Mouse (Mus musculus) midbrain, embryonic 13.5 days (tissue): ENCODE data around the gene Bag5. TPM values are rescaled to one million over a fixed set of nuclear protein-coding genes. Genes with fewer than 3 reads are reported as not detected.
"Not testable (repeated sequence)": the region's sequence is repeated elsewhere in the genome, so short reads cannot be mapped to it uniquely, and the experiment has no call there.

Experiments used
- ATAC-seq: fragments of 200-750 bp; cut with Nextera tagmentation; 2 replicates; pipeline ENCODE4 v1.8.0; 2017; ENCODE audit warnings: mild to moderate bottlenecking, moderate TSS enrichment, moderate library complexity
- H3K27ac ChIP-seq: fragments of 300-500 bp; sonication (generic); 2 replicates; pipeline ENCODE4 v1.5.1; 2015; ENCODE audit warnings: inconsistent platforms, mild to moderate bottlenecking, moderate library complexity
- H3K27me3 ChIP-seq: fragments of 300-500 bp; sonication (generic); 2 replicates; pipeline ENCODE4 v1.6.1; 2015; ENCODE audit warnings: mild to moderate bottlenecking, inconsistent platforms
- H3K36me3 ChIP-seq: fragments of 300-500 bp; sonication (generic); 2 replicates; pipeline ENCODE4 v1.6.1; 2015; ENCODE audit warnings: mild to moderate bottlenecking, inconsistent platforms
- H3K4me1 ChIP-seq: fragments of 300-500 bp; sonication (generic); replicated peaks from 2 replicates; pipeline ENCODE4 v1.6.1; 2015; ENCODE audit warnings: inconsistent platforms
- H3K4me2 ChIP-seq: fragments of 300-500 bp; sonication (generic); replicated peaks from 2 replicates; pipeline ENCODE4 v1.6.1; 2015; ENCODE audit warnings: moderate library complexity, mild to moderate bottlenecking, inconsistent platforms
- H3K4me3 ChIP-seq: fragments of 300-500 bp; sonication (generic); replicated peaks from 2 replicates; pipeline ENCODE4 v1.5.1; 2015; ENCODE audit warnings: mild to moderate bottlenecking, inconsistent platforms
- H3K9ac ChIP-seq: fragments of 300-500 bp; sonication (generic); replicated peaks from 2 replicates; pipeline ENCODE4 v1.6.1; 2015; ENCODE audit warnings: mild to moderate bottlenecking, inconsistent platforms
- H3K9me3 ChIP-seq: fragments of 300-500 bp; sonication (generic); 2 replicates; pipeline ENCODE4 v1.6.1; 2016; ENCODE audit warnings: mild to moderate bottlenecking, inconsistent platforms
- WGBS: fragments of 180-500 bp; shearing (Covaris S2); methylation state at CpG from one replicate; pipeline ENCODE4 v1.1.7; 2015; 5-methylcytosine and 5-hydroxymethylcytosine counted together
- polyA plus RNA-seq: library from polyadenylated mRNA; unstranded; fragments of >200 nt; fragmentation: Nextera tagmentation; extraction: Ambion mirVana; gene quantifications from 2 replicates; pipeline ENCODE4 v1.2.1, GENCODE M21; 2015

Bag5 gene
- polyA plus RNA-seq, 1 experiment from 2014 or later: 63.9 TPM

DNA sequence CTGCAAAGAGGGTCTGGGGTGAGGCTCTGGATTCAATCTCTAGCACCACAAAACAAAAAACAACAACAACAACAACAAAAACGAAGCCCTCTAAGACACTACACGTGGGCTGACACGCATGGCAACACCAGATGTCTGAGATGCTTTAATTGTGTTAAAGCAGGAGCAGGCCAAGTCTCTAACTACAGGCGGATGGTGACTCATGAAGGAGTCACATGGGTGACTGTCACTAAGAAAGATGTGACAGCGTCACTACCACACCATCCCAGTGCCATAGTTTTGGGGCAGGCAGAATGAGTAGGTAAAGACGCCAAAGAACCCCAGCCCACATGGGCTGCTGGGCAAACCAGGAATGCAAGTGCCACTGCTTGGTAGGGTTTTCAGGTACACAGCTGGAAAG, 39.4 kb upstream of the Bag5 start:
- no peaks in the 10 kb centered on the region for H3K27me3 ChIP-seq
- WGBS: 94% methylated on average over 6 of the region's 6 CpGs
- no peak overlapping the region for H3K9ac ChIP-seq
- no peaks in the 10 kb centered on the region for H3K36me3 ChIP-seq
- no peaks in the 10 kb centered on the region for H3K9me3 ChIP-seq
- ATAC-seq: no peak
- no peak overlapping the region for H3K4me3 ChIP-seq
- peaks cover under 1% of the 10 kb centered on the region; the same call in 1 of the 2 replicates for H3K4me1 ChIP-seq
- H3K27ac ChIP-seq: no peak overlapping the region
- H3K4me2 ChIP-seq: no peak overlapping the region

DNA sequence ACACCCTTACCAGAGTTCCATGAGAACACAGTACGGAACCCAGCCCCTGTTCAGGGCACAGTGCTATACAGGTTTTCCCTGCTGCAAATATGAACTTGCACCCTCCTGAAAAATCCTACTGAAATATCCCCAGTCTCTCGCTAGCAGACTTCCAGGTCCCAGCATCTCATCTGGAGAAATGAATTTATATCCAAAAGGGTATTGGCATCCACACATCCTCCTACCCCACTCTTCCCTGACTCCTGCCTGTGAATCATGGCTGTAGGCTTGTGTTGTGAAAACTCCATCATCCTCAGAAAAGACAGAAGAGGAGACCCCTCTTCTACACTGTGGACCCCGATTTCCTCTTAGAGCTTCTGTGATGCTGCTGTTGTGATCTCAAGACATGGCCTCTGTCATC, 37.7 kb upstream of the Bag5 start:
- Histone ChIP-seq H3K9me3 (no peaks in the 10 kb centered on the region), H3K4me1 (peaks cover 8% of the 10 kb centered on the region; the same call in 1 of the 2 replicates)
- 97% methylated on average over 3 of the region's 3 CpGs for WGBS

DNA sequence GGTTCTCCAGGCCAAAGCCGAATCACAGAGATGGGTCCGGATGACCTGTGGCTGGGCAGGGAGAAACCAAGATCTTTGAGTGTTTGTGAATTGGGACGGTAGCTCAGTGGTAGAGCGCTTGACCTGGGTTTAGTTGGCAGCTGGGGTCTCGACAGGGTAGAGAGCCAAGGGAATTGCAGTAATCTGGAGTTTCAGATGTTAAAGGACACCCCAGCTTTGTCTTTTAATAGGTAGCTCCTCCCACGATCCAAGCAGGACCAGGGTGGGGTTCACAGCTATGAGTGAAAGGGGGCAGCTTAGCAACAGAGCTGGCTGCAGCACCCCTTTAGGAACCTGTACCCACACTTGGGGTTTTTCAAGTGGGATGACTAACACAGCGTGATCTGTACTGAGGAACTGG, 34.4 kb upstream of the Bag5 start:
- Histone ChIP-seq H3K27me3 (no peaks in the 10 kb centered on the region), H3K36me3 (no peaks in the 10 kb centered on the region), H3K27ac (no peak overlapping the region), H3K9ac (no peak overlapping the region), H3K4me2 (no peak overlapping the region), H3K4me3 (no peak overlapping the region), H3K4me1 (peaks cover 13% of the 10 kb centered on the region), H3K9me3 (no peaks in the 10 kb centered on the region)
- no peak for ATAC-seq
- 83% methylated on average over 7 of the region's 7 CpGs for whole genome bisulfite sequencing

More for the DNA sequence above, 37.7 kb upstream of the Bag5 start:
- H3K27me3 ChIP-seq: no peaks in the 10 kb centered on the region
- no peak overlapping the region for H3K4me3 ChIP-seq
- no peak overlapping the region for H3K9ac ChIP-seq
- H3K27ac ChIP-seq: no peak overlapping the region
- H3K4me2 ChIP-seq: no peak overlapping the region
- no peaks in the 10 kb centered on the region for H3K36me3 ChIP-seq
- ATAC-seq: no peak

DNA sequence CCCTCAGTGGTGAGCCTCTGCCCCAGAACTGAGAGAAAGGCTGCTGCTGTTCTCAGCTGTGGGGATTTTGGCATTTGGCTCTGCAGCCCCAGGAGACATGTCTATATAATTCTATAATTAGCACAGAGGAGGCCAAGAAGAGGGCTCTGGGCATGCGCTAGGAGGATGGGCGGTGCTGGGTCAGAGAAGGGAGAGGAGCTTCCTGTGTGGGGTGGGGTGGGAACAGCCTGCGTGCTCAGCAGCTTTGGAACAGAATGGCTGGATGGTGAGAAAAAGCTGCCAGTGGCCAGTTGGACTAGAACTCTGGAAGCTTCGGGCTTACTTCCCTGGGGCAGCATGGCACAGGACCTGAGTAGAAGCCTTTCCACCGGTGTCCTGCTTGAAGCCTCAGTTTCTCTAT, 33.0 kb upstream of the Bag5 start:
- peaks cover 13% of the 10 kb centered on the region for H3K4me1 ChIP-seq
- no peaks in the 10 kb centered on the region for H3K9me3 ChIP-seq
- H3K4me3 ChIP-seq: no peak overlapping the region
- no peaks in the 10 kb centered on the region for H3K36me3 ChIP-seq
- WGBS: 78% methylated on average over 5 of the region's 5 CpGs
- peak overlapping the region; percentile 40; the same call in 1 of the 2 replicates for H3K9ac ChIP-seq
- H3K27me3 ChIP-seq: no peaks in the 10 kb centered on the region
- H3K27ac ChIP-seq: peak overlapping the region; percentile 36; the same call in 1 of the 2 replicates
- 0 out of 2 replicates have a peak, but pooled peaks have one; percentile 53 for ATAC-seq
- no peak overlapping the region for H3K4me2 ChIP-seq

DNA sequence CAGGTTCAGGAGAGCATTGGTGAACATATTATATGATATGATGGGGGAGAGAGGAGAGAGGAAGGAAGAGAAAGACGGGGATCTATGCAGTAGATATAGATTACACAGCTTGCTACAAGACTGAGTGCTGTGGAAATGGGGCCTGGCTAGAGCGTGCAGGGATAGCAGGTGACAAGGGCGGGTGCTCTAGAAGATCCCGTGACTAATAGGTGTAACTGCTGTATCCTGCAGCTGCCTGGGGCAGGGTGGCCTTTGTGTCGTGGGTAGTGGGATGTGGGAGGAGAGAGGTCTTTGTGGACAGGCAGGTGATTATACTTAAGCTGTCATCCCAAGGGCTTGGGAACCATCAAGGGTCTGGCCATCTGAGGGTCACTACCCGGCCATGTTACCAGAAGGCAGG, 32.2 kb upstream of the Bag5 start:
- Histone ChIP-seq H3K27ac (no peak overlapping the region; the same call in 1 of the 2 replicates), H3K27me3 (no peaks in the 10 kb centered on the region), H3K36me3 (no peaks in the 10 kb centered on the region), H3K9ac (no peak overlapping the region), H3K9me3 (no peaks in the 10 kb centered on the region), H3K4me2 (no peak overlapping the region), H3K4me1 (peaks cover 13% of the 10 kb centered on the region), H3K4me3 (no peak overlapping the region)
- no peak for ATAC-seq
- WGBS: 75% methylated on average over 6 of the region's 6 CpGs

DNA sequence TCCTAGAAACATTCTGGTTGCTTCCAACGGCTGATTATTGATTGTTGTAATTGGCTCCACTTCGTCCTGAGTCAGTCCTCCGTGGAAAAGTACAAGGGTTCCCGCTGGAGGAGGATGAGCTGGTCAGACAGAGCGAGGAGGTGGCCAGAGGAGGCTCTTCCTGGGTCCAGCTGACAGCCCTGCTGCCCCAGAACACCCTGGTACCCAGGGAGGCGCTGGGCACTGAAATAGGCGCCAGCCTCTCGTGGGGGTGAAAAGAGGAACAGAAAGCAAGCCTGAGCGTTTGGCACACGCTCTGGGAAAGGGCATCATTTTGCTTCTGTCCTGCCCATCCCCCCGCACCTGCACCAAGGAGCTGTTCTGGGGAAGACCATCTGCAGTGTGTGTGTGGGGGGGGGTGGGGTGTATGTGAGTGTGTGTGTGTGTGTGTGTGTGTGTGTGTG, 30.9 kb upstream of the Bag5 start:
- H3K36me3 ChIP-seq: peaks cover 5% of the 10 kb centered on the region; the same call in 1 of the 2 replicates
- 81% methylated on average over 11 of the region's 11 CpGs for WGBS
- ATAC-seq: no peak
- no peak overlapping the region for H3K27ac ChIP-seq
- H3K9ac ChIP-seq: no peak overlapping the region
- H3K9me3 ChIP-seq: no peaks in the 10 kb centered on the region
- no peak overlapping the region for H3K4me3 ChIP-seq
- H3K4me1 ChIP-seq: peaks cover 13% of the 10 kb centered on the region
- no peaks in the 10 kb centered on the region for H3K27me3 ChIP-seq
- H3K4me2 ChIP-seq: no peak overlapping the region

DNA sequence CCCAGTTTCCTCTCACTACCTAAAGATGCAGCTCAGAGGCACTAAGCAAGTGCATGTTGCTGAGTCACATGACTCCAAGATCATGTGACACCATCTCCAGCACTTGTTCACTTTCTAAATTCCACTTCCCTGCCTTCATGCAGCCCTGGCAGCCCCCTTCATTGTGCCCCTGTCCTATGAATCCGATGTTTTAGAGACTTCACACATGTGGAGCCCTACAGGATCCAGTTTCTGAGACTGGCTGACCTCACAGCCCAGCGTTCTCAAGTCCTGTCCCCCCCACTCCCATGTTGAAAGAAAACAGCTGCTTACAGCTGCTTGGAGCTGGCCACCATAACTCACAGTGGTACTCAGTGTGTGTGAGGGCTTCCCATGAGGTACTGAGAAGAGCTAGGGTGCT, 30.4 kb upstream of the Bag5 start:
- H3K4me1 ChIP-seq: peaks cover 13% of the 10 kb centered on the region
- peaks cover 5% of the 10 kb centered on the region; the same call in 1 of the 2 replicates for H3K36me3 ChIP-seq
- no peak overlapping the region for H3K4me2 ChIP-seq
- no peak overlapping the region for H3K27ac ChIP-seq
- ATAC-seq: no peak
- no peaks in the 10 kb centered on the region for H3K27me3 ChIP-seq
- no peaks in the 10 kb centered on the region for H3K9me3 ChIP-seq
- no peak overlapping the region for H3K4me3 ChIP-seq
- no peak overlapping the region for H3K9ac ChIP-seq
- WGBS: 82% methylated on average over 2 of the region's 2 CpGs

DNA sequence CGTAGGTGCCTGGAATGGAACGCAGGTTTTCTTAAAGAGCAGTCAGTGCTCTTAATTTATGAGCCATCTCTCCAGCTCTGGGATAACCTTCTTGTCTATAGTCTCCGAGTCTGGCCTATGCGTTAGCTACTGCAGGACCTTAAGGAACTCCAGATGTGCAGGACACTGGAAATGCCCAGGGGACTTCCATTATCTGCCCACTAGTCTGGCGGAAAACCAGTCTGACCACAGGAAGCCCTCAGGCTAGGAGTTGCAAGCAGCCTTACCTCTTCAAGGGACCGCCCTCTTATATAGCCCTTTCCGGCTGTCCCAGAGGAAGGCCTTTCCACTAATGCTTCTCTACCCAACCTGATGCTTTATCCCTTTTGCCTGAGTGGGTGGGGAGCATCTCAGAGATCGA, 28.3 kb upstream of the Bag5 start:
- H3K36me3 ChIP-seq: peaks cover 5% of the 10 kb centered on the region; the same call in 1 of the 2 replicates
- no peak overlapping the region for H3K9ac ChIP-seq
- no peak overlapping the region for H3K27ac ChIP-seq
- peaks cover 10% of the 10 kb centered on the region for H3K4me1 ChIP-seq
- H3K27me3 ChIP-seq: no peaks in the 10 kb centered on the region
- H3K4me3 ChIP-seq: no peak overlapping the region
- WGBS: 85% methylated on average over 8 of the region's 8 CpGs
- H3K9me3 ChIP-seq: no peaks in the 10 kb centered on the region
- ATAC-seq: no peak
- H3K4me2 ChIP-seq: no peak overlapping the region

DNA sequence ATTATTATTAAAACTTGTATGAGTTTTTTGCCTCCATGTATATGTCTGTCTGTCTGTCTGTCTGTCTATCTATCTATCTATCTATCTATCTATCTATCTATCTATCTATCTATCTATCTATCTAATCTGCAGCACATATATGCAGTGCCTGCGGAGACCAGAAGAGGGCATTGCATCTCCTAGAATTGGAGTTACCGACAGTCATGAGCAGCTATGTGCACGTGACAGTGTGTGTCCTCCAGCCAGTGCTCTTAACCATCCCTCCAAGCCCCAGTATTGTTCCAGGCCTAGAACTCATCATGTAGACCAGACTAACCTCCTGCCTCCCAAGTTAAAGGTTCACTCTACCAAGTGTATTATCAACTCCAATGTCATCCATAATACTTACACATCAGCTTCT, 25.7 kb upstream of the Bag5 start:
- H3K4me3 ChIP-seq: no peak overlapping the region
- H3K36me3 ChIP-seq: peaks cover 5% of the 10 kb centered on the region; the same call in 1 of the 2 replicates
- no peak overlapping the region for H3K4me2 ChIP-seq
- H3K27me3 ChIP-seq: no peaks in the 10 kb centered on the region
- WGBS: 12% methylated on average over 3 of the region's 3 CpGs
- no peak overlapping the region for H3K9ac ChIP-seq
- no peaks in the 10 kb centered on the region for H3K9me3 ChIP-seq
- no peaks in the 10 kb centered on the region for H3K4me1 ChIP-seq
- no peak overlapping the region for H3K27ac ChIP-seq
- ATAC-seq: 0 out of 2 replicates have a peak, but pooled peaks have one; percentile 34

DNA sequence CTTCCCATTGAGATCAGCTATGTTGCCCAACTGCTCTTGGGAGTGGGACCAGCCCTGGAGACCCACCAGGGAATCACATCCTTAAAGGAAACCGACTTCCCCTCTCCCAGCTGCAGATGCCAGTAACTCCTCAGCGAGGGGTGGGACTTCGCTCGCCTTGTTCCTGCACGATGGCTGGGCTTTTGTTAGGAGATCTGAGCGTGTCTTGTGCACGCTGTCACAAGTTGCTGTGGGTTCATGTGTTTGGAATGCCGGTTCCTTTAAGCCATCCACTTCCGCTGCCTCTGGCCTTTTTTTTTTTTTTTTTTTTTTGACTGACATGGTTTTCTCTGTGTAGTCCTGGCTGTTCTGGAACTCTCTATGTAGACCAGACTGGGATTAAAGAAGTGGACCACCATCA, 24.3 kb upstream of the Bag5 start:
- H3K9me3 ChIP-seq: no peaks in the 10 kb centered on the region
- H3K36me3 ChIP-seq: peaks cover 9% of the 10 kb centered on the region; the same call in 1 of the 2 replicates
- WGBS: 58% methylated on average over 9 of the region's 9 CpGs
- H3K27ac ChIP-seq: no peak overlapping the region
- no peak overlapping the region for H3K4me2 ChIP-seq
- no peak overlapping the region for H3K4me3 ChIP-seq
- H3K27me3 ChIP-seq: no peaks in the 10 kb centered on the region
- no peak for ATAC-seq
- H3K4me1 ChIP-seq: peaks cover 6% of the 10 kb centered on the region
- no peak overlapping the region for H3K9ac ChIP-seq

DNA sequence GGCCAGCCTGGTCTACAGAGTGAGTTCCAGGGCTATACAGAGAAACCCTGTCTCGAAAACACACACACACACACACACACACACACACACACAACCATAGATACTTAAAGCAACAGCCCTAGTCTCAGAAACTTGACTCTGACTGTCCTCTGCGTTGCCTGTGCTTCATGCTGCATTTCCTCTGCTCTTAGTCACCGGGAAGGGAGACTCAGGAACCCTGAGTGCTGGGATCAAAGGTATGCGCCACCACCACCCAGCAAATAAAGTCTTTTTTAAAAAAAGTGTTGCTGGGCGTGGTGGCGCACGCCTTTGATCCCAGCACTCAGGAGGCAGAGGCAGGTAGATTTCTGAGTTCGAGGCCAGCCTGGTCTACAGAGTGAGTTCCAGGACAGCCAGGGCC, 23.6 kb upstream of the Bag5 start:
- not testable (repeated sequence) for H3K4me2 ChIP-seq, H3K27me3 ChIP-seq, H3K27ac ChIP-seq, ATAC-seq, H3K9ac ChIP-seq, H3K4me3 ChIP-seq, H3K9me3 ChIP-seq
- WGBS: 84% methylated on average over 8 of the region's 8 CpGs
- Histone ChIP-seq H3K36me3 (peaks cover 11% of the 10 kb centered on the region), H3K4me1 (peaks cover 12% of the 10 kb centered on the region)

DNA sequence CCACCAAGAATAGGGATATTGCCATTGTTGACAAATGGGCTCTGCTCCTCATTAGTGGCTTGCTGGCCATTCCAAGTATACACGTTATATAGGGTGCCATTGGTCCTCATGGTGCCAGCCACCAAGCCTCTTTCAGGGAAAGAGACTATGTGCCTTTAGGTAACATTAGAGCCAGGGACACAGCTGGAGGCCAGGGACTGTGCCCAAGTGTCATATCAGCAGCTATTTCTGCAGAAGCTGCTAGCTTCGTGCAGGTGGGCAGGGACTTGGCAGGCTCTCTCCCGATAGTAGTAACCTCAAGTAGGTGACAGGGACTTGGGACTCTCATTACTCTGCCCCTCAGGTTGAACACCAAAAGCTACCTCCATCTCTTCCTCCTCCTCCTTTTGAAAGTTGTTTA, 21.9 kb upstream of the Bag5 start:
- H3K4me1 ChIP-seq: peaks cover 12% of the 10 kb centered on the region
- peaks cover 16% of the 10 kb centered on the region for H3K36me3 ChIP-seq
- H3K27ac ChIP-seq: no peak overlapping the region
- no peak for ATAC-seq
- WGBS: 96% methylated on average over 3 of the region's 3 CpGs
- no peaks in the 10 kb centered on the region for H3K27me3 ChIP-seq
- H3K4me3 ChIP-seq: no peak overlapping the region
- no peak overlapping the region for H3K9ac ChIP-seq
- no peak overlapping the region for H3K4me2 ChIP-seq
- H3K9me3 ChIP-seq: no peaks in the 10 kb centered on the region

DNA sequence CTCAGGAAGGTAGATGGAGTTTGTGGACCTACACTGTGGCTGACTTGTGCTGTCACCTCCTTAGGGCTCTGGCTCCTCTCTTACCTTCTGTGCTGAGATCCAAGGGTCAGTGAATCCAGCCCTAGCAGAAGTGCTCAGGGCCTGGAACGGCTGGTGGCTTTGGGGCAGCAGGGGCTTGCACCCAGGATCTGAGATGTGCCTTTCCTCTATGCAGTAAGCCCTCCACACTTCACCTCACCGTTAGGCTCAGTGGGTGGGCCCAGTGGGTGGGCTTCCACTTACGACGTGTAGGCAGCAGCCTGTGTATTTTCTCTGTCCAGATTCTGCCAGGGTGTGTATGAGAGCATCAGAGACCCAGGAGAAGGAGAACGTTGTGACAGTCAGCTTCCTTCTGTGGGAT, 19.9 kb upstream of the Bag5 start:
- H3K9ac ChIP-seq: peak overlapping the region; percentile 52; the same call in 1 of the 2 replicates
- no peak overlapping the region for H3K27ac ChIP-seq
- no peaks in the 10 kb centered on the region for H3K9me3 ChIP-seq
- H3K4me3 ChIP-seq: no peak overlapping the region
- peaks cover 28% of the 10 kb centered on the region for H3K36me3 ChIP-seq
- peak; percentile 37 for ATAC-seq
- no peak overlapping the region for H3K4me2 ChIP-seq
- H3K27me3 ChIP-seq: no peaks in the 10 kb centered on the region
- 59% methylated on average over 5 of the region's 5 CpGs for WGBS
- H3K4me1 ChIP-seq: peaks cover 12% of the 10 kb centered on the region
